Mouse (Mus musculus) limb, embryonic 13.5 days (tissue): ENCODE data around the gene Clcnka. TPM values are rescaled to one million over a fixed set of nuclear protein-coding genes. Genes with fewer than 3 reads are reported as not detected.

ENCODE experiments used
- ATAC-seq: fragments of 200-750 bp; cut with Nextera tagmentation; 2 replicates; pipeline ENCODE4 v1.8.0; 2017; ENCODE audit warnings: low read depth, moderate number of reproducible peaks, moderate TSS enrichment; ENCODE audit not compliant: low FRiP score
- H3K27ac ChIP-seq: fragments of 300-500 bp; sonication (generic); 2 replicates; pipeline ENCODE4 v1.5.1; 2015; ENCODE audit warnings: inconsistent platforms, mild to moderate bottlenecking, moderate library complexity
- H3K27me3 ChIP-seq: fragments of 300-500 bp; sonication (generic); 2 replicates; pipeline ENCODE4 v1.6.1; 2015; ENCODE audit warnings: mild to moderate bottlenecking, inconsistent platforms
- H3K36me3 ChIP-seq: fragments of 300-500 bp; sonication (generic); 2 replicates; pipeline ENCODE4 v1.6.1; 2015; ENCODE audit warnings: inconsistent platforms, mild to moderate bottlenecking, moderate library complexity
- H3K4me1 ChIP-seq: fragments of 300-500 bp; sonication (generic); 2 replicates; pipeline ENCODE4 v1.6.1; 2015; ENCODE audit warnings: inconsistent platforms
- H3K4me2 ChIP-seq: fragments of 300-500 bp; sonication (generic); replicated peaks from 2 replicates; pipeline ENCODE4 v1.6.1; 2015; ENCODE audit warnings: inconsistent platforms, mild to moderate bottlenecking, moderate library complexity
- H3K4me3 ChIP-seq: fragments of 300-500 bp; sonication (generic); 2 replicates; pipeline ENCODE4 v1.5.1; 2015; ENCODE audit warnings: moderate library complexity, mild to moderate bottlenecking, inconsistent platforms
- H3K9ac ChIP-seq: fragments of 300-500 bp; sonication (generic); 2 replicates; pipeline ENCODE4 v1.6.1; 2015; ENCODE audit warnings: mild to moderate bottlenecking, inconsistent platforms
- H3K9me3 ChIP-seq: fragments of 300-500 bp; sonication (generic); 2 replicates; pipeline ENCODE4 v1.6.1; 2016; ENCODE audit warnings: inconsistent platforms
- WGBS: fragments of 180-500 bp; shearing (Covaris S2); methylation state at CpG from one replicate; pipeline ENCODE4 v1.1.7; 2015; 5-methylcytosine and 5-hydroxymethylcytosine counted together
- polyA plus RNA-seq: library from polyadenylated mRNA; unstranded; fragments of >200 nt; fragmentation: Nextera tagmentation; extraction: Ambion mirVana; gene quantifications from 2 replicates; pipeline ENCODE4 v1.2.1, GENCODE M21; 2015

Gene Clcnka
- polyA plus RNA-seq, 1 experiment from 2014 or later: 0.36 TPM

DNA sequence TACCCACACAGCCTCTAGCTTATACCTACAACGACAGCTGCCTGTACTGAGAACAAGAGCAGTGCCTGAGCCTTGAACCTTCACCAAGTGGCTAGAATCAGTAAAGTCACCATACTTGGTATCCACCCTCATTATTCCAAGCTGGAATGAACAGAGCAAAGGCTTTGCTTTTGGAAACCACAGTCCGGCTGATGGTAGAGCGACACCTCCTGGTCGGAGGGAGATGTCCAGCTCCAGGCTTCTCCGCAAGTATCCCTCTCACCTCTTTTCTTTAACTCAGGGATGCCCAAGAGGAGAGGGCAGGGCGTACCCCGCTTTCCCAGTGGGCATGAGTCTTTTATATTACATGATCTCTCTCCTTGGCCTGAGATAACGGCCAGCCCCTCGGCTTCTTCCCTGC, 31.3 kb upstream of the Clcnka start:
- peaks cover 12% of the 10 kb centered on the region for H3K4me1 ChIP-seq
- no peaks in the 10 kb centered on the region for H3K9me3 ChIP-seq
- ATAC-seq: no peak
- no peak overlapping the region for H3K9ac ChIP-seq
- H3K27me3 ChIP-seq: peaks cover 17% of the 10 kb centered on the region
- no peak overlapping the region for H3K27ac ChIP-seq
- no peak overlapping the region for H3K4me2 ChIP-seq
- H3K4me3 ChIP-seq: no peak overlapping the region
- H3K36me3 ChIP-seq: no peaks in the 10 kb centered on the region
- WGBS: 54% methylated on average over 9 of the region's 9 CpGs

DNA sequence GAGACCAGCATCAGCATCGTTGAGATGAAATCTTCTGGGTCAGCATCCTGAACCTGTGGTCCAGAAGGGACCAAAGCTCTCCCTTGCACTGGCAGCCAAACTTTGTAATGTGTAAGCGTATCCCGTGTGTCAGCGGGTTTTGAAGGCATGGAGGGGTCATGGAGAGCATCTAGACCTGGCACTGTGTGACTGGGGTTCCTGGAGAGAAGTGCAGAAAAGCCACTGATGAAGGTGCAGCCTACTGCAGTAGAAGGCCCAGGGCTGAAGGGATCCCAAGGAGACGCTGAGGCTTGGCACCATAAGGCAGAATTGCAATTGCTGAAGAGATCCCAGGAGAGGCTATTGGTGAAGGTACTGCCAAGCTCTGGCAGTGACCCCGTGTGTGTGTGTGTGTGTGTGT, 30.9 kb upstream of the Clcnka start:
- no peak for ATAC-seq
- peaks cover 21% of the 10 kb centered on the region for H3K27me3 ChIP-seq
- no peak overlapping the region for H3K4me2 ChIP-seq
- no peak overlapping the region for H3K27ac ChIP-seq
- no peak overlapping the region for H3K4me3 ChIP-seq
- 79% methylated on average over 6 of the region's 6 CpGs for WGBS
- H3K36me3 ChIP-seq: no peaks in the 10 kb centered on the region
- H3K9ac ChIP-seq: no peak overlapping the region
- no peaks in the 10 kb centered on the region for H3K9me3 ChIP-seq
- H3K4me1 ChIP-seq: peaks cover 13% of the 10 kb centered on the region

DNA sequence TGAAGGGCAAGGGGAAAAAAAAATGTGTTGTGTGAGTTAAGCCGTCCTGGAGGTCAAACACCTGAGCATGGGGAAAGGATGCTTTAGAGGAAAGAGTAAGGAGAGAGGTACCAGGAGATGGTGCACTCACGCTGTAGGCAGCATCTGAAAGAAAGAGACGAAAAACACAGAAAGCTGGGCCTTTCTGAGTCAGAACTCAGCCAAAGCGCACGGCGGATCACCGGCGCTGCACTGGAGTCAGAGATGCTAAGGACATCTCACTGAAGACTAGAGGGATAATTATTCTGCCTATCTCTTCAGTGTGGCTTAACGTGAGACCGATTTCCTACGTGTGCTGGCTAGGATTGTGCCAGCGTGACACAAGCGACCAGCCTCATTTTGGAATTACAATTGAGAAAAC, 29.4 kb upstream of the Clcnka start:
- Histone ChIP-seq H3K9ac (no peak overlapping the region), H3K4me2 (no peak overlapping the region), H3K27me3 (peaks cover 32% of the 10 kb centered on the region), H3K27ac (no peak overlapping the region), H3K4me3 (no peak overlapping the region), H3K36me3 (no peaks in the 10 kb centered on the region), H3K4me1 (peaks cover 13% of the 10 kb centered on the region), H3K9me3 (no peaks in the 10 kb centered on the region)
- no peak for ATAC-seq
- whole genome bisulfite sequencing: 85% methylated on average over 13 of the region's 13 CpGs

DNA sequence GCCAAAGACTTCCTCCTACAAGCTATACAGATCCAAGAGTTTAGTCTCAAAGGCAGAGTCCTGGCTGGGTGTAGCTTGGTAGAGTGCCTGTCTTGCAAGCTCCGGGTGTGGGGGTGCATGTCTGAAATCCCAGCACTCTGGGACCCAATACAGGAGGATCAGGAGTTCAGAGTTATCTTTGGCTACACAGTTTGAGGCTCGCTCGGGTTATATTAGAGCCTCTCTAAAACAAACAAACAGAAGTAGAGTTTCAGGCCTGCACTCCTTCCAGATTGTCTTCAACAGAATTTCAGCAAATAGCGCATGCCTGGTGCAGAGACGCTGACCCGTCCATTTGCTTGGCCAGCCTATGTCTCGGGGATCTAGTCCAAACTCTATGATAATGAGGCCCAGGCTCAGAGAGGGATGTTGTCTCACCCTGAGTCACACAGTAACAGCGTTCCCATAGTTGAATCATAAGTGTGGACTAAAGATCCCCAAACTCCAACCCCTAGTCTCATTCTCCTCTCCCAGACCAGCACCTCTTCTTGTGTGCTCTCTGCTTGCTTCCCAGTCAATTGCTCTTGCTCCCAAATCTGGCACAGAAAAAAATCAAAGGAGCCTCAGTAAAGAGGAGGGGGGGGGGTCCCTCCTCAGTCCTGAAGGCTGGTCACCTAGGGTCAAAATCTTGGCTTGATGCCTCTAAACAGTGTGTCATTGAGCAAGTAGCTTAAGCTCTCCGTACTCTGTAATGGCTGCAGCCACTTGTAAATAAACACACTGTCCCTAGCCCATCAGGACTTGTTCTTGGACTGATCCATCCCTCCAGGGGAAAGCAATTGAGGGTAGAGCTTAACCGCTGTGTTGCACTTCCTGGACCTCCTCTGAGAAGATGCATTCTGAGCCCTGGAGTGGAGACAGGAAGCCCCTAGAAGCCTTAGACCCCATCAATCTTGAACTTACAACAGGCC, 28.5 kb upstream of the Clcnka start:
- Histone ChIP-seq H3K4me3 (no peak overlapping the region), H3K27ac (no peak overlapping the region; the same call in 1 of the 2 replicates), H3K27me3 (peaks cover 33% of the 10 kb centered on the region), H3K9me3 (no peaks in the 10 kb centered on the region), H3K9ac (no peak overlapping the region), H3K4me2 (peak overlapping the region; percentile 89; the same call in 1 of the 2 replicates), H3K4me1 (peaks cover 13% of the 10 kb centered on the region), H3K36me3 (no peaks in the 10 kb centered on the region)
- 76% methylated on average over 10 of the region's 10 CpGs for WGBS
- ATAC-seq: no peak

DNA sequence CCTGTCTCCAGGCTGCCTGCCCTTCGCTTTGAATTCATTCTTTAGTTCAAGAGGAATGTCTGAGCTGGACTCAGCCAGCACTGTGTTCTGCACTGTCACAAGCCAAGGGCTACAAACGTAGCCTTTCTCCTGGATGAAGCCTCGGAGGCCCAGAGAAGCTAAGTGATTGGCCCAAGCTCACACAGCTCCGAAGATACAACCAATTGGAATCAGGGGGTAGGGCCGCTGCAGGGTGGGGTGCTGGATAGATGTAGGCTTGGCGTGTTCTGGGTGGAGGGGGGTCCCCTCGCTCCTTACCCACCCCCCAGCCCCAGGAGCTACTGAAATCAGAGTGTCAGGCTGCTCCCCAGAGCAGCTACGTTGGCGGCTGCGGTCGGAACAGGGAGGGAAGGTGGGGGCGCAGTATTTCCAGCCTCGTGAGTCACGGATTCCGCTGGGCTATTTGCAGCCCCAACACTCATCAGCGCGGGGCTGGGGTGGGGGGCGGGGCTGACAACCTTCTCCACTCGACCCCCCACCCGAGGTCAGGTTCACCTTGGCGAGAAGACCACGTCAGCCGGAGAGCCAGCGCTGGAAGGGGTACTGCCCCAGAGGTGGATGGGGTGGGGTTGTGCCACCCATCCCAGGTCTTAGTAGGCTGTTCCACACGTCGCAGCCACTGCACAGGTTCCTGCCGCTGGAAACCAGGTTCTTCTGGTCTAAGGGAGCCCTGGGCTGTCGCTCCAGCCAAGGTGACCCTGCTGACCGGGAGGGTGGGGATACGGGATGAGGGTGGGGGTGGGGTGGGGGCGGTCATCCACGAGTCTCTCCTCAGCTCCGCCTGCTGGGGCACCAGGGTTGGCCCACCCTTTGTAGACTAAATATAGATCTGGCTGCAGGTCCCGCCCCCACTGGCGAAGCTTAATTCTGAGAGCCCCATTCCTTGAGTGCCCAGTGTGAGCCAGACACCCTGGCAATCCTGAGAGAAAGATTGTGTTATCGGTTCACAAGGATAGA, 27.3 kb upstream of the Clcnka start:
- H3K4me1 ChIP-seq: peaks cover 22% of the 10 kb centered on the region
- H3K4me3 ChIP-seq: peak overlapping the region; percentile 48

DNA sequence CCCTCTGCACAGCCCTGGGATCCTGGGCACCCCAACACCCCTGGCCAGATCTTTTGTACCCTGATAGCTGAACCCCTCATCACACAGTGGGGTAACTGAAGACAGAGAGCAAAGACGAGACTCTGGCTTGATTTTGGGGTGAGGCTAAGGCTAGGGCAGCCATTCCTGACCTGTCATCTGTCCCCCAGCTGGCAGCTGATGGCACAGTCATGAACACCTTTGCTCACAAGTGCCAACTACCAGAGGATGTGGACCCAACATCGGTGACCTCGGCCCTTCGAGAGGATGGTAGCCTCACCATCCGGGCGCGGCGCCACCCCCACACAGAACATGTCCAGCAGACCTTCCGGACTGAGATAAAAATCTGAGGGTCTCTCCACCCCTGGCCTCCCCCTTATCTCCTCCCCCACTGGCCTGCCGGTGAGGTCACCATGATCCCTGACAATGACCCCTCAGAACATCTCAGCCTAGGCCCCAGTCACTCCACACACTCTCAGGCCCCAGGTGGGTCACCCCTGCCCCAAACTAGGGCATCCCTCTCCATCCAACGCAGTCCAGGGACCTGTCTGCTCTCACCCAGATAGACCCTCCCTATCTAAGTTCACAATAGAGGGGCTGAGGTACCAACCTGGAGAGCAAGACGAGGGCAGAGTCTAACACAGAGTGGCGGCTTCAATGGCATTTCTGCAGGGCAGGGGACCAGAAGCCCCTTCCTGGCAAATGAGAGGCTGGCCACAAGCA, 25.3 kb upstream of the Clcnka start:
- Histone ChIP-seq H3K4me1 (peaks cover 37% of the 10 kb centered on the region), H3K4me3 (no peak overlapping the region), H3K27me3 (peaks cover 43% of the 10 kb centered on the region), H3K9ac (no peak overlapping the region), H3K27ac (no peak overlapping the region), H3K4me2 (no peak overlapping the region), H3K9me3 (no peaks in the 10 kb centered on the region), H3K36me3 (no peaks in the 10 kb centered on the region)
- WGBS: 87% methylated on average over 13 of the region's 13 CpGs
- no peak for ATAC-seq

More for the DNA sequence above, 27.3 kb upstream of the Clcnka start:
- Histone ChIP-seq H3K4me2 (peak overlapping the region; percentile 89), H3K27ac (no peak overlapping the region), H3K9me3 (no peaks in the 10 kb centered on the region), H3K9ac (peak overlapping the region; percentile 61), H3K27me3 (peaks cover 43% of the 10 kb centered on the region), H3K36me3 (no peaks in the 10 kb centered on the region)
- WGBS: 6% methylated on average over 36 of the region's 36 CpGs
- peak; percentile 87 for ATAC-seq

DNA sequence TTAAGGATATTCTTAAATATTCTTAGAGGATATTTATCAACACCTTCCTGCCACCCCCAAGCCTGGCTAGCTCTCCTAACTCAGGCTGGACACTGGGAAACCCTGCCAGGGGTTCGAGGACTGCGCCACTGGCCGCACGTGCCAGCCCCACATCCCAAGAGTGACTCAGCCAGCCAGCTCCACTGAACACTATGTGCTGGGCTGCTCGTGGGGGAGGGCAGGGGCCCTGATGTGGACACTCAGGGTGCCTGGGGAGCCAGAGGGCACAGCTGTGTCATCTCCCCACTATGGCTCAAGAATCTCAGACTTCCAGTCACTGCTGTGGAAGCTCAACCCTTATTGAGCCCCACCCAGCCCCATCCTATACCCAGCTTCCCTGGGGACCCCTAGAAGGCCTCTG, 24.8 kb upstream of the Clcnka start:
- H3K27ac ChIP-seq: no peak overlapping the region
- no peaks in the 10 kb centered on the region for H3K36me3 ChIP-seq
- 83% methylated on average over 5 of the region's 5 CpGs for WGBS
- no peak overlapping the region for H3K4me2 ChIP-seq
- no peak overlapping the region for H3K4me3 ChIP-seq
- no peaks in the 10 kb centered on the region for H3K9me3 ChIP-seq
- no peak for ATAC-seq
- peaks cover 43% of the 10 kb centered on the region for H3K27me3 ChIP-seq
- H3K9ac ChIP-seq: no peak overlapping the region
- peaks cover 37% of the 10 kb centered on the region for H3K4me1 ChIP-seq

DNA sequence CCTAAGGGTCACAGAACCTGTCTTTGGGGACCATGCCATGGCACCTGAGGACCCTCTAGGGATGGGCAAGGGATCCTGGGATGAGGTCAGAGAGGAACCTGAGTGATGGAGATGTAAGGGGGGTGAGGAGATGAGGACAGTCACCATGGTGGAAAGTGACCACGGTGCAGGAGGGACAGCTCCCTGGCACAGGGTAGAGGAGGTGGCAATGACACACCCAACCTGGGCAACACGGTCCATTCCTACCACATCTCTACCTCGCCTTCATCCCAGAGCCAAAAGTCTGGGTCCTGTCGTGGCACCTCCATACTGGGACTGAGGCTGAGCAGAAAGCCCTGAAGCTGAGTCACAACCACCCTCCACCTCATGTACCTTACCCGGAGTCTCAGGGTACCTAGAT, 24.3 kb upstream of the Clcnka start:
- 75% methylated on average over 5 of the region's 5 CpGs for WGBS
- Histone ChIP-seq H3K27me3 (peaks cover 43% of the 10 kb centered on the region), H3K27ac (no peak overlapping the region), H3K9ac (no peak overlapping the region), H3K4me1 (peaks cover 37% of the 10 kb centered on the region), H3K4me2 (no peak overlapping the region), H3K4me3 (no peak overlapping the region), H3K36me3 (no peaks in the 10 kb centered on the region), H3K9me3 (no peaks in the 10 kb centered on the region)
- no peak for ATAC-seq

DNA sequence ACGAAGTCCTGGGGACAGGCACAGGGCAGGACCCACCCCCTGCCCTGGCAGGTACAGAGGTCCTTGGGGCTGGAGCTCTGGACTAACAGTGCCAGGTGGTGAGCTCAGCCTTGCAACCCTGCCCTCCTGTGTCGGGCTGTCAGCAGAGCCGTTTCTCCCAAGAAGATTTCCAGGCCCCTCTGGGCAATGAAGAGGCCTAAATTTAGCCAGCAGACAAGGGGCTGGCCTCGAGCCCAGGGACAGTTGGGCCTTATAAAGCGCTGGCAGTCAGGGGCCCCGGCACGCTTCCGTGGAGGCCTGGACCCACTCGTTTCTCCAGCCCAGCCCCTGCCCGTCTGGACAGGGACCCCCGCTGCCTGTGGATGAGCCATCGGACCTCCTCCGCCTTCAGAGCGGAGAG, 22.9 kb upstream of the Clcnka start:
- H3K36me3 ChIP-seq: no peaks in the 10 kb centered on the region
- H3K9ac ChIP-seq: peak overlapping the region; percentile 51
- WGBS: 55% methylated on average over 14 of the region's 14 CpGs
- no peak overlapping the region for H3K27ac ChIP-seq
- no peak overlapping the region for H3K4me3 ChIP-seq
- peaks cover 31% of the 10 kb centered on the region for H3K27me3 ChIP-seq
- 0 out of 2 replicates have a peak, but pooled peaks cover under 1% of the 10 kb centered on the region for H3K9me3 ChIP-seq
- H3K4me2 ChIP-seq: no peak overlapping the region
- peaks cover 35% of the 10 kb centered on the region for H3K4me1 ChIP-seq
- ATAC-seq: no peak

DNA sequence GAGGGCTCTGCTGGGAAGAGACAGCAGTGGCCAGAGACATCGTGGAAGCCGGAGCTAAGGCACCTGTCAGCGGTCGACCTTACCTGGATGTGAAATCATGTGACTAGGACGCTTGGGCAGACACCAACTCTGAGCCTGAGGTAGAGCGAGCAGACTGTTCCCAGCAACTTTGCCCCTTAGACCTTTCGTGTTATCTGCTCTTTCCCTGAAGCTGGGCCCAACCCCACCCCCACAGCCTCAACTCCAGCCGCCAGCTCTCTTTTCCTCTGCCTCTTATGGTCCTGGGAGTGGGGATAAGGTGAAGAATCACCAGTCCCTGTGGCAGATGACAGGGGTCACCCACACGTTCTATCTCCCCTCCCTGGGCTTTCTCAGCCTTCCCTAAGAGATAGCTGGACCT, 22.4 kb upstream of the Clcnka start:
- Histone ChIP-seq H3K36me3 (no peaks in the 10 kb centered on the region), H3K9me3 (0 out of 2 replicates have a peak, but pooled peaks cover 2% of the 10 kb centered on the region), H3K27ac (no peak overlapping the region), H3K27me3 (peaks cover 28% of the 10 kb centered on the region), H3K4me2 (no peak overlapping the region), H3K9ac (peak overlapping the region; percentile 51; the same call in 1 of the 2 replicates), H3K4me1 (peaks cover 30% of the 10 kb centered on the region), H3K4me3 (no peak overlapping the region)
- no peak for ATAC-seq
- 35% methylated on average over 9 of the region's 9 CpGs for WGBS

DNA sequence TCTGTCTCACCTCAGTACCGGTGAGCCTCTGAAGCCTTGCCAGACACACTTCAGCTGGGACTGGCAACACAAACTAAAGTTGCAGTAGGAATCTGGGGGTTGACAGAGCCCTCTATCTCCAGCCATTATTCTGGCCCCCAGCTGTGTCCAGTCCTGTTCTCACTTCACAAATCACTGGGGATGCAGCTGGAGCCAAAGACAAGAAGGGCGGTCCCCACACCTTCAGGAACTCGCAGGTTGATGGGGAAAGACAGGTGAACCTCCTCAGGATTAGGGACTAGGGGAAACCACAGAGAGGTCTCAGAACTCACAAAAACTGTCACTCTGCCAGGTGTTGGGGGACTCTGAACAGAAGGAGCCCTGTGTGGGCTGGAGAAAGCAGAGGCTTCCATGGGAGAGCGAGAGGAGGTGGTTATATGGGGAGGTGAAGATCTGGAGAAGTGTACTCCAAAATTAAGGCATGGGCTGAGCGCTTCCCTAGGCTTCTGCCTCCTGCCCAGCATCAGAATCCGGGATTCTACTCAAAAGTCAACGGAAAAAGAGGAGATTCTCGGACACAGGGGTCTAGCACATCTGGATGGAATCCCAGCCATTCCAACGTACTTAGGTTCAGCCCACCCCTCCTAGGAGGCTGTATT, 21.8 kb upstream of the Clcnka start, which contains the start of gene Hspb7:
Gene Hspb7, plus strand, starts transcription at position 588 of the 638 bp plus-strand sequence.
- Histone ChIP-seq H3K9me3 (0 out of 2 replicates have a peak, but pooled peaks cover 2% of the 10 kb centered on the region), H3K4me1 (peaks cover 27% of the 10 kb centered on the region), H3K4me3 (no peak within 1 kb of the TSS), H3K36me3 (no peaks in the 10 kb centered on the region), H3K9ac (peak within 1 kb of the TSS; percentile 51), H3K27me3 (peaks cover 28% of the 10 kb centered on the region), H3K4me2 (no peak within 1 kb of the TSS), H3K27ac (no peak within 1 kb of the TSS)
- no peak for ATAC-seq
- 42% methylated on average over 9 of the region's 9 CpGs for WGBS
